Mouse (Mus musculus) adrenal gland, postnatal 4 days (tissue): Measurements from ENCODE around the gene Ubac1. TPM values are rescaled to one million over a fixed set of nuclear protein-coding genes. Genes with fewer than 3 reads are reported as not detected.
A peak's percentile ranks its signal among the peaks of the same experiment; 100 is the strongest.

ENCODE experiments used
- DNase-seq, 2 experiments: peaks; one replicate each; pipeline ENCODE4 v3.0.0; 2021 to 2022; ENCODE audit warnings: low spot score in 2 of 2, mixed read lengths in 2 of 2
- long read RNA-seq, 2 experiments: library from polyadenylated mRNA; stranded (forward); transcript quantifications; one replicate each; pipeline ENCODE4 v2.0.0; 2021
- total RNA-seq, 2 experiments: library from RNA; stranded (reverse); gene quantifications; 2 replicates each; pipeline ENCODE4 v1.2.3; 2021

Ubac1 gene
- total RNA-seq: 10 to 100 TPM; 51.2 to 54.4 TPM
- long read RNA-seq, experiment 1, transcript Ubac1-201 (10 exons, 1,852 nt): major isoform, 53 of 76 reads
- long read RNA-seq, experiment 1, partial matches to known transcripts: 2 of 76 reads
- long read RNA-seq, experiment 1, other reads (novel, unspliced or antisense): 21 of 76 reads
- long read RNA-seq, experiment 2, transcript Ubac1-201 (10 exons, 1,852 nt): major isoform, 90 of 124 reads
- long read RNA-seq, experiment 2, partial matches to known transcripts: 5 of 124 reads
- long read RNA-seq, experiment 2, other reads (novel, unspliced or antisense): 28 of 124 reads

DNA sequence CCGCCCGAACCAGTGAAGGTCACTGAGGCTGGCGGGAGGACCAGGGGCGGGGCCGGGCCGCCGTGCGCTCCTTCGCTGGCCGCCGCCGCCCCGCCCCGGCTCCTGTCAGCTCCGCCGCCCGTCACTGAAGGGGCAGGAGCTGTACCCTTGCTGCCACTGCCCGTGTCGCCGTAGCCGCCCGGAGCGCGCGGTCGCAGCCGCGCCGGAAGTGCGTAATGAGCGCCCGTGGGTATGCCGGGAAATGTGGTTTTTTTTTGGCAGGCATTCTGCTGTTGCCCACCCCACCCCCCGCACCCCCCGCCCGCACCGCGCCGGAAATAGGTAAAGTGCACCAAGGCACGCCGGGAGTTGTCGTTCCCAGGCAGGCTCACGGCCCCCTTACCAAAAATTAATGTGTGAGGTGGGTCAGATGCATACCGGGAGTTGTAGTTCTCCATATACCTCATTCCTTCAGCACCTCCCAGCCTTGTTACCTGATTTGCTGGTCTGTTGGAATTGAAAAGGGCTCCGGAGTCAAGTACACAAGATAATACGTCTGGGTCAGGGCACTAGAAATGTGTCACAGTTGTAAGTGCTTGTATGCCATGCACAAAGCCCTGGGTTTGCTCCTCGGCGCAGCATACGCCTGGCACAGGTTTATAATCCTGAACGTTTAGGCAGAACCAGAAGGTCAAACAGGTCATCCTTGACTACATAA is at the start of gene Ubac1:
TSS of gene Ubac1 (minus strand) at position 187 of the 697 bp plus-strand sequence.
- DNase-seq: peak; percentile 57 to 81

DNA sequence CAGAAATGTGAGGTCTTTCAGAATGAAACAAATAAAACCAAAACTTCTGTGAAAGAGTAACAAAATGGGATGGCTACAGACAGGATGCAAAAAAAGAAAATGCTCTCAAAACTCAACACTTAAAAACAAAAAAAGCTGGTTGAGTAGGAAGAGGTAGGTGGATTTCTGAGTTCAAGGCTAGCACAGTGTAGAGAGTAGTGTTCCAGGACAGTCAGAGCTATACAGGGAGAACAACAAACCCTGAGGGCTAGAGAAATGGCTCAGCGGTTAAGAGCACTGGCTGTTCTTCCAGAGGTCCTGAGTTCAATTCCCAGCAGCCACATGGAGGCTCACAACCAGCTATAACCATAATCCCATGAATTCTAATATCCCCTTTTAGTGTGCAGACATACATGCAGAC is 47.0 kb upstream of the Ubac1 start:
- no peak for DNase-seq

- DNase-seq: no peak
Observed at GRCm38 (mm10) chr2:26068175-26068574, 46.6 kb upstream of the Ubac1 start.

GRCm38 (mm10) chr2:26066527-26066926 is 45.0 kb upstream of the Ubac1 start:
- DNase-seq: no peak

DNA sequence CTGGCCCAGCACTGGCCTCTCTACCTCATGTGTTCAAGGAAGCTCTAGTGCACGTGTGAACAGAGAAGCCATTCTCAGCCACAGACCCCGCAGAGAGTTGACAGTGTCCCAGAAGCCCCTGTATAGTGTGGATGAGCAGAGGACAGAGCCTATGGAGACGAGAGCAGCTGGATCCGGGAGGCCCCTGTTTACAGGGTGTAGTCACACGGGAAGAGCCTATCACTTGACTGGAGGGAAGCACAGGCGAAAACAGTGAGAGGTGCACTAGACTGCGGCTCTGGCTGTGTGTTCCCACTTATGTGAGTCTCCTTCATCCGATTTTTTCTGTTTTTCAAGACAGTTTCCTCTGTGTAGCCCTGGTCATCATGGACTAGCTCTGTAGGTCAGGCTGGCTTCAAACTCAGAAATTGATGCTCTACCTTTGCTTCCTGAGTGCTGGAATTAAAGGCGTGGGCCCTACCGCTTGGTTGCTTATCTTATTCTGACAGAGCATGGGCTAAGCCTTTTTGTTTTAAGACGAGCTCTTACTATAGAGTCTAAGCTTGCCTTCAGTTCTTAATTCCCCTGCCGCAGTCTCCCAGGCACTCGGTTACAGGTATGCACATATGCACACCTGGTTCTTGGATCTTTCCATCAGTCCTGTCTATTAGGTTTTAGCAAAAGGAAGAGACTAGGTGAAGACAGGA is 41.3 kb upstream of the Ubac1 start:
- no peak for DNase-seq

- DNase-seq: no peak
Observed at GRCm38 (mm10) chr2:26062241-26062640, 40.7 kb upstream of the Ubac1 start.

DNA sequence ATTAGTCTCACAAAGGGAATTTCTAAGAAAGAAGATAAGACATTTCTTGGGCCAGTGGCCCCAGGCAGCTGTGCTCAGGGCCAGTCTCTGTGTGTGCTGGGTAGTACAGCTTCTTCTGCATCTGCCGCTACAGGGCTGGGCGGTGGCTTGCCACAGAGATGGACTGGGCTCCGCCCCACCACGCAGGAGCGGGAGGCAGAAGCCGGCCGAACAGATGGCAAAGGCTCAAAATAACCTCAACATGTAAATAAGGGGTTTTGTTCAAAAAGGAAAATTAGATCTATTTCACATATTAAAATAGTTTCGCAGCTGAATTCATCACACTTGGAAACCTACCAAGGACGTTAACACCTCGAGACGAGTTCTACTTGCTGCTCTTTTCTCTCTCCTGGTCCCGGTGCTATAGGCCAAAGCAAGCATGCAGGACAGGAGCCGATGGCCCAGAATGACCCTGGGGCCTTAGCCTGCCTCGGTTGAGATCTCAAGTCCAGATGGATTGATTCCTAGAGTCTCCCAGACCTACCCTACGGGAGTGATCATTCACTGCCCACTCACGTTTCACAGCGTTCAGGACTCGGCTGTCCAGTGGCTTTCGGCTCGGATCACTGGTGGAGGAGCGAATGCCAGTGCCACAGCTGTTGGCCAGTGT is 39.6 kb upstream of the Ubac1 start:
- DNase-seq: no peak

- DNase-seq: no peak
Observed at GRCm38 (mm10) chr2:26057053-26057452, 35.5 kb upstream of the Ubac1 start.

DNA sequence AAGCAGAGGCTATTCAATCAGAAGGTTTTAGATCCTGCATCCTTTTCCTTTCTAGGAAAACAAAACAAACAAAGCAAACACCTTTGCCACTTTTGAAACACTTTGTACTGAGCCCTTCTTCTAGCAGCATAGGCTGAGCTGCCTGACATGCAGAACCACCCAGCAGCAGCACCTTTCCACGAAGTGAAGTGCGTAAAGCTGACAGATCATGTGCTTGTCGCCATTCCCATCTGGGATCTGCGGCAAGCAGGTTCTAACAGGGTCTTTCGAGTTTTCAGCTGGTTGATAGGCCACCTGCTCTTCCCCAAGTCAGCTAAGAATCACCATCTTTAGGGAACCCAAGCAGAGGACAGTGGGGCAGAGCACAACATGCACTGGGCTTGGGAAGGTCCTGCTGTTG is 34.7 kb upstream of the Ubac1 start:
- DNase-seq: no peak

- no peak for DNase-seq
Observed at GRCm38 (mm10) chr2:26055747-26056102, 34.2 kb upstream of the Ubac1 start.

- DNase-seq: peak; percentile 39 to 49
Observed at GRCm38 (mm10) chr2:26055046-26055746, 33.6 kb upstream of the Ubac1 start.

- DNase-seq: no peak
Observed at GRCm38 (mm10) chr2:26052806-26053205, 31.3 kb upstream of the Ubac1 start.

GRCm38 (mm10) chr2:26048816-26049215 is 27.3 kb upstream of the Ubac1 start:
- no peak for DNase-seq

DNA sequence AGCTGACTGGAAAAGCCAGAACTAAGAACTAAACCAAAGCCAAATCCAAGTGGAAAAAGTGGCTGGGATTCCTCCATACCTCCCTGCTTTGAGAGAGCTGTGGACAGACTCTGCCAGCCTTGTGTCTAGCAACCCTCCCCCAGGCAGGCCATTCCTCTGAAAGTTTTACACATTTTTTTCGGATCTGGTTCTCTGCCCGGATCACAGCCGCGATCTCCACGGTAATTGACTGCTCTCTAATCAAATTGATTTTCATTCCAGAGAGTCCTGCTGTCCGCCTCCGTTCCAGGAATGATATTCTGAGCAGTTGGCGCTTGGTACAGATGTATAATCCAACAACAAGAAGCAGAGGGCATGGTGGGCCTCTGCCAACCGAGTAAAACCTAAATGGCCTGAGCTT is 22.7 kb upstream of the Ubac1 start:
- DNase-seq: no peak

GRCm38 (mm10) chr2:26042603-26043002 is 21.1 kb upstream of the Ubac1 start:
- no peak for DNase-seq

DNA sequence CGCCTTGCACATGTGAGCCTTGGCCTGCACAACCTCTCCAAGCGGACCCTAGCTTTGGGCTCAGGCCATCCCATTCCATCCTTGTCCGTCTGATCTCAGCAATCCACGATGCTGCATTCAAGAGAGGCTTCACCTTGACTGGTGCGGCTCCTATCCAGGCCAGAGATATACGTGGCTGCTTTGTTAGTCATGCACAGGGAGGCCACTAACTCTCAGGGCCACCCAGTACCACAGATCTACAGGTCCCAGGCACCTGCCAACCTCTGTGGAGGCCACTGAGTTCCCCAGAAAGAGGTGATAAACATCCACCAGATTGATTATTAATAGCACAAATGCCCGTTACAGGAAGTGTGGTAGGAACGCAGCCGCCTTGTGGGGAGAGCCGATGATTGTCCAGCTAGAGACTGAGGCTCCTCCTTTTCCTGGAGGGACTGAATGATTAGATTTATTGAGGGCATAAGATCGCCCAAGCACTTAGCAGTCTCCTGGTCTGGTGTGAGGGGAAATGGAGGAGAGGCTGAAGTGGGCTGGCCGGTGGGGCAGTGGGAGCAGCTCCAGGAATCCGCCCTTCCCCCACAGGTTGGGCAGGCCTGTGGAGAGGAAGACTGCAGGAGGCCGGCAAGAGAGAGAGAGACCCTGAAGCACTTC is 19.7 kb upstream of the Ubac1 start:
- no peak for DNase-seq

DNA sequence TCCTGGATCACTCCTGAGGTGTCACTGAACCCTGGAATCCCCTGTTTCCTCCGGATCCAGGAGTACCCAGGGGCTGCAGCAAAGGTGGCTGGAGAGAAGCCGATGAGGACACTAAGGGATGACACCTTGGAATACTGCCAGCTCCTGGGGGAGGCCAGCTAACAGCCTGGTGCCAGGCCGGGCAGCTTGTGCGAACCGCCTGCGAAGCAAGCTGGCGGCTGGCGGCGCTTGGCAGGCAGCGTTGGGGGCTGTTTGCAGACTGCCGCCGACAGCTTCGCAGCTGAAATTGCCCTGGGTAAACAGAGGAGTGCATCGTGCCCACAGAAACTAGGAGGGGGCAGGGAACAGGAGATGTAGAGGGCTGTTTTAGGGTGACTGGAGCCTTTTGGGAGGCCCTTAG is 18.4 kb upstream of the Ubac1 start:
- DNase-seq: no peak

- DNase-seq: no peak
Observed at GRCm38 (mm10) chr2:26037386-26037785, 15.8 kb upstream of the Ubac1 start.

DNA sequence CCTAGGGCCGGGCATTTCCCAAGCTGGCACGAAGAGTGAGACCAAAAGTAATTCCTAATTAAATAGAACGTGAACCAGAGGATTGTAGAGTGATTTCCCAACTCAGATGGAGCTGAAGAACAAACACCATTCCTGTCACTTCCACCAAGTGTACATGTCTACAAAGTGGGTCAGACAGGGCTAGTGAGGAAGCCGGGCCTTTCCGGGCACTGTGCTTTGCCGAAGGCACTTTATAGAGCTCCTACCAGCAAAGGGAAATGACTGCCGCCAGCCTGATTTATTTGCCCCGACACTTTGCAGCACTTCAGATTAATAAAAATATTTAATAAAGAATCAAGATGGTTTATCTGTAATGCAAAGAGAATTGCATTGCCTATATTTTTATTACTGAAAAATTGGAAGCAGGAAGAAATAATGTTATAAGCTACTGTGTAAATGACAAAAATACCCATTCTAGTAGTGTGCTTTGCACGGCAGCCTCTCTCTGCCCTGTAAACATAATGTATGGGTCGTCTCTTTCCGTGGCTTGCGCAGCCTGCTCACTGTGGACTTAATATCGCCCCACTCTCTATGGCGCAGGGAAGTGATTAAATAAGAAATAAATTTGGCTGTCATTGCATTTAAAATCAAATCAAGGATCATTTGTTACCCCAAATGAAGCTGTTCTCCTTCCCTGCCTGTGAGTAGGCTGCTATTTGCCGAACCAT is 12.9 kb upstream of the Ubac1 start:
- DNase-seq: no peak

GRCm38 (mm10) chr2:26030288-26030687 is 8.7 kb upstream of the Ubac1 start:
- no peak for DNase-seq
